Mouse (Mus musculus) bone marrow macrophage, adult 2 months (primary cell): Measurements from ENCODE around the gene Pitx1.

ENCODE experiments used
- CTCF ChIP-seq: IDR thresholded peaks from 2 replicates; pipeline ENCODE4 v1.5.1; 2012; ENCODE audit warnings: low read depth, mild to moderate bottlenecking, low read length, moderate library complexity
- POLR2A ChIP-seq: IDR thresholded peaks from 2 replicates; pipeline ENCODE4 v1.6.1; 2012; ENCODE audit warnings: mild to moderate bottlenecking, low read depth, low read length, borderline replicate concordance

GRCm38 (mm10) chr13:55860483-55860882 lies 24.5 kb upstream of the Pitx1 start:
- no peak for TF ChIP-seq CTCF
- no peak for TF ChIP-seq POLR2A
